Mouse (Mus musculus) hindbrain, postnatal 0 days (tissue): Measurements from ENCODE around the gene Ptprs. TPM values are rescaled to one million over a fixed set of nuclear protein-coding genes. Genes with fewer than 3 reads are reported as not detected.

ENCODE experiments used
- ATAC-seq: fragments of 200-750 bp; cut with Nextera tagmentation; 2 replicates; pipeline ENCODE4 v1.8.0; 2017; ENCODE audit warnings: mild to moderate bottlenecking, moderate TSS enrichment, moderate library complexity
- DNase-seq: peaks from one replicate; pipeline ENCODE4 v3.0.0-alpha.2; 2015; ENCODE audit warnings: low spot score
- H3K27ac ChIP-seq: fragments of 300-500 bp; sonication (generic); 2 replicates; pipeline ENCODE4 v1.5.1; 2014; ENCODE audit warnings: mild to moderate bottlenecking
- H3K27me3 ChIP-seq: fragments of 300-500 bp; sonication (generic); 2 replicates; pipeline ENCODE4 v1.6.1; 2014; ENCODE audit warnings: low read length, mixed read lengths; ENCODE audit not compliant: insufficient read depth
- H3K36me3 ChIP-seq: fragments of 300-500 bp; sonication (generic); 2 replicates; pipeline ENCODE4 v1.6.1; 2014; ENCODE audit warnings: low read length, mixed read lengths; ENCODE audit not compliant: insufficient read depth
- H3K4me1 ChIP-seq: fragments of 300-500 bp; sonication (generic); 2 replicates; pipeline ENCODE4 v1.6.1; 2014; ENCODE audit warnings: antibody characterized with exemption, low read length, mixed read lengths; ENCODE audit not compliant: insufficient read depth
- H3K4me2 ChIP-seq: fragments of 300-500 bp; sonication (generic); 2 replicates; pipeline ENCODE4 v1.6.1; 2014; ENCODE audit warnings: low read depth, mild to moderate bottlenecking, low read length, moderate library complexity, mixed read lengths
- H3K4me3 ChIP-seq: fragments of 300-500 bp; sonication (generic); 2 replicates; pipeline ENCODE4 v1.5.1; 2014; ENCODE audit warnings: low read length
- H3K9ac ChIP-seq: fragments of 300-500 bp; sonication (generic); replicated peaks from 2 replicates; pipeline ENCODE4 v1.6.1; 2014; ENCODE audit warnings: mild to moderate bottlenecking, low read length, moderate library complexity, mixed read lengths
- H3K9me3 ChIP-seq: fragments of 300-500 bp; sonication (generic); 2 replicates; pipeline ENCODE4 v1.6.1; 2016; ENCODE audit warnings: low read length, mixed read lengths
- CTCF ChIP-seq: IDR thresholded peaks from 2 replicates; pipeline ENCODE4 v1.5.1; 2016; ENCODE audit warnings: antibody characterized with exemption, control low read depth, low read depth
- WGBS: fragments of 180-500 bp; shearing (Covaris S2); extraction: QIAGEN DNeasy Blood & Tissue Kit; methylation state at CpG from one replicate; pipeline ENCODE4 v1.1.7; 2014; 5-methylcytosine and 5-hydroxymethylcytosine counted together
- microRNA-seq, 2 experiments: library from miRNA; unstranded; fragments of <30 nt; microRNA quantifications; one replicate each; pipeline ENCODE4; 2016
- polyA plus RNA-seq: library from polyadenylated mRNA; unstranded; fragments of >200 nt; fragmentation: Nextera tagmentation; extraction: Ambion mirVana; gene quantifications from 2 replicates; pipeline ENCODE4 v1.2.1, GENCODE M21; 2015
- total RNA-seq: library from RNA; depleted of rRNA; stranded (reverse); fragments of >200 nt; gene quantifications from 2 replicates; pipeline ENCODE4 v1.2.3, GENCODE M21; 2014; rRNA removed

The Ptprs gene
- total and polyA plus RNA-seq, 2 experiments from 2014 or later: 198 to 913 TPM

DNA sequence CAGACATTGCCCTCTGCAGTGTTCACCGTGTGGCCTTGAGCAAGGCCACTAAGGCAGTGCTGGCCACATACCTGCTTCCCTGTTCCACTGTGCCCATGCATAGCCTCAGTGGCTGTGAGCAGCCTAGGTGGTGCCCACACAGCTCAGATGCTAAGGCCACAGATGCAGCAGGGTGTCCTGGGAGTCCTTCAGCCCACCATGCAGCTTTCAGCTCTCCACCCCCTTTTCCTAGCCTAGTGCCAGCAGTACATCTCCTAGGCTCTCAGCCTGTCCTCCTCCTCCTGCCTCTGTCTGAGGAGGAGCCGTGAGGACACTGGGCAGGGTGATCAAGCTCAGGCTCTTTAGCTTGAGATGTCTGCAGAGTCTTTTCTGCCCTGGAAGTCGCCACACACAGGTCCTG, 106.2 kb downstream of the Ptprs start:
- WGBS: 82% methylated on average over 3 of the region's 3 CpGs
- Histone ChIP-seq H3K4me2 (no peak overlapping the region), H3K9me3 (no peaks in the 10 kb centered on the region), H3K9ac (no peak overlapping the region), H3K36me3 (peaks cover 14% of the 10 kb centered on the region), H3K27ac (no peak overlapping the region), H3K27me3 (no peaks in the 10 kb centered on the region), H3K4me3 (no peak overlapping the region), H3K4me1 (peaks cover 25% of the 10 kb centered on the region)
- no peak for TF ChIP-seq CTCF
- ATAC-seq (no peak), DNase-seq (no peak)

DNA sequence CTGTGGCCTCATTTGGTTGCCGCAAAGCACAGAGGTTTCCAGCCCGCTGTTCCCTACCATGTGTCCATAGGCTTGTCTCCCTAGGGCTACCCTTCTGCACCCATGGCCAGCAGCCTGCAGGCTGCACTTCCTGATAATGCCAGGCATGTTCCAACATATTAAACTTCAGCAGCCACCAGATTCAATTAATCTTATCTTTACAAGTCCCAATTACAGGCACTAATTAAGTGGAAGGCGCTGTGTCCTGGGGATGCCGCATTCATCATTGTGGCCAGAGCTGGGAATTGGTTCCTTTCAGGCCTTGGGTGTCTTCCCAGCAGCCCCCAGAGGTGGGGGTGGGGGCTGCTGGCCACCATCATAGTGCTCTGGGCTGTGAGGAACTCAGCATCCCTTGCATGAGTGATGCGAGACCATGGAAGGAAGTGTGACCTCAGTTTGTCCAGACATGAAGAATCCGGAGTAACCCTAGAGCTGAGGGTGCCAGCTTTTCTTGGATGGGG, 107.9 kb downstream of the Ptprs start:
- peak overlapping the region; percentile 22; the same call in 1 of the 2 replicates for H3K27ac ChIP-seq
- peaks cover 11% of the 10 kb centered on the region; the same call in 1 of the 2 replicates for H3K4me1 ChIP-seq
- H3K27me3 ChIP-seq: no peaks in the 10 kb centered on the region
- WGBS: 75% methylated on average over 6 of the region's 6 CpGs
- H3K4me2 ChIP-seq: no peak overlapping the region
- no peak overlapping the region for H3K9ac ChIP-seq
- DNase-seq: no peak
- 0 out of 2 replicates have a peak, but pooled peaks have one; percentile 11 for ATAC-seq
- peaks cover 14% of the 10 kb centered on the region for H3K36me3 ChIP-seq
- no peak for TF ChIP-seq CTCF
- H3K9me3 ChIP-seq: no peaks in the 10 kb centered on the region
- no peak overlapping the region for H3K4me3 ChIP-seq

DNA sequence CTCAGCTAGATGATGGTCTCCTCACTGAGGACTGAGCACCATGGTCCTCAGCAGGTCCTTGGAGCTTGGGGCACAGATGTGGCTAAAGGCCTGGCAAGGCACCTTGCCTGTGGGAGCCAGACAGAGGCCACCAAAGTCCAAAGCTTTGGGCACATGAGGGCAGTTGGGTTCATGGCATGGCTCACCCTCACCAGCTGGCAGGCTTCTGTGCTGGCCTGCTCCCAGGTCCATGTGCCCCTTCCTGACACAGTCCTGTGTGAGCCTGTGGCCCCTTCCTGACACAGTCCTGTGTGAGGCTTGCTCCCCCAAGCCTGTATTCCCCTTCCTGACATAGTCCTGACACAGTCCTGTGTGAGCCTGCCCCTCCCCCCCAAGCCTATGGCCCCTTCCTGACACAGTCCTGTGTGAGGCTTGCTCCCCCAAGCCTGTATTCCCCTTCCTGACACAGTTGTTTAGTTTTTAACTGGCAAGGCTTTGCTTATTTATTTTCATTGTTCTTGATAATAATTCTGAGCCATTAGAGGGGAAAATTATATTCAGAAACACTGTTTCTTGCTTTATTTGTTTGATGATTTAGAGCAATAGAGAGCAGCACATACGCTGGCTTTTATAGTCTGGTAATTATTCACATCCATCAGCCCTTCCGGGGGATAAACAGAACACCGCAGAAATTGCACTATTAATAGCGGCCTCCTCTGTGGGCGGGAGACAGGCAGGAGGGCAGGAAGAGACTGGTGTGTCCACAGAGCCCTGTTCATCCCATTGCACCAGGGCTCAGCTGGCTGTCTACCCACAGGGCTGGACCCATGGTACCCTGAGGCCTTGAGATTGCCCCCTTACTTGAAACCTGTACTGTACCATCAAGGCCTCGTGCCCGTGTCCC, 110.3 kb downstream of the Ptprs start:
- Histone ChIP-seq H3K27ac (peak overlapping the region; percentile 51), H3K9ac (no peak overlapping the region), H3K9me3 (no peaks in the 10 kb centered on the region), H3K27me3 (no peaks in the 10 kb centered on the region), H3K4me2 (no peak overlapping the region), H3K4me3 (no peak overlapping the region), H3K4me1 (0 out of 2 replicates have a peak, but pooled peaks cover 7% of the 10 kb centered on the region), H3K36me3 (peaks cover 5% of the 10 kb centered on the region; the same call in 1 of the 2 replicates)
- peak; percentile 40 for DNase-seq
- ATAC-seq: peak; percentile 22; the same call in 1 of the 2 replicates
- 48% methylated on average over 7 of the region's 7 CpGs for WGBS
- no peak for TF ChIP-seq CTCF

Small RNAs within 50 kb of the gene (microRNA-seq; reads per million reads assigned to microRNA genes)
- gene Mir6977: 3.0 to 3.6 reads per million in 2 experiments

Other genes with a start within 250 kb of the Ptprs start
- 47.0 and 49.2 TPM in 2 replicates for gene Fem1a, start 219.7 kb downstream of the Ptprs start, total RNA-seq
- gene Fem1a, start 219.7 kb downstream of the Ptprs start, polyA plus RNA-seq: 15.1 and 15.7 TPM in 2 replicates
- 3.1 and 3.4 TPM in 2 replicates for gene Ticam1, start 199.7 kb downstream of the Ptprs start, total RNA-seq
- 1.2 and 1.3 TPM in 2 replicates for gene Ticam1, start 199.7 kb downstream of the Ptprs start, polyA plus RNA-seq
- 12.4 and 13.9 TPM in 2 replicates for gene Plin3, start 183.6 kb downstream of the Ptprs start, total RNA-seq
- 16.0 and 17.0 TPM in 2 replicates for gene Plin3, start 183.6 kb downstream of the Ptprs start, polyA plus RNA-seq
- gene Arrdc5, start 176.2 kb downstream of the Ptprs start, total RNA-seq: not detected in 2 replicates
- not detected in 2 replicates for gene Arrdc5, start 176.2 kb downstream of the Ptprs start, polyA plus RNA-seq
- gene Uhrf1, start 173.2 kb downstream of the Ptprs start, total RNA-seq: 28.2 and 31.4 TPM in 2 replicates
- 18.8 and 20.5 TPM in 2 replicates for gene Uhrf1, start 173.2 kb downstream of the Ptprs start, polyA plus RNA-seq
- 137 and 144 TPM in 2 replicates for gene Kdm4b, start 150.4 kb downstream of the Ptprs start, total RNA-seq
- 42.5 and 42.6 TPM in 2 replicates for gene Kdm4b, start 150.4 kb downstream of the Ptprs start, polyA plus RNA-seq
- gene Znrf4, start 35.9 kb upstream of the Ptprs start, total RNA-seq: not detected in 2 replicates
- gene Znrf4, start 35.9 kb upstream of the Ptprs start, polyA plus RNA-seq: not detected in 2 replicates
- 0.10 and 0.54 TPM in 2 replicates for gene Gm20219, start 77.9 kb upstream of the Ptprs start, total RNA-seq
- 0.37 and 0.55 TPM in 2 replicates for gene Gm20219, start 77.9 kb upstream of the Ptprs start, polyA plus RNA-seq
- 34.1 and 45.2 TPM in 2 replicates for gene Safb2, start 108.1 kb upstream of the Ptprs start, total RNA-seq
- 48.4 and 52.5 TPM in 2 replicates for gene Safb2, start 108.1 kb upstream of the Ptprs start, polyA plus RNA-seq
- gene Safb, start 108.3 kb upstream of the Ptprs start, total RNA-seq: 40.8 and 47.0 TPM in 2 replicates
- 71.7 and 85.0 TPM in 2 replicates for gene Safb, start 108.3 kb upstream of the Ptprs start, polyA plus RNA-seq
- gene 2410015M20Rik, start 133.3 kb upstream of the Ptprs start, total RNA-seq: 65.8 and 79.7 TPM in 2 replicates
- 222 and 247 TPM in 2 replicates for gene 2410015M20Rik, start 133.3 kb upstream of the Ptprs start, polyA plus RNA-seq
- 939 and 1,848 TPM in 2 replicates for gene Rpl36, start 136.9 kb upstream of the Ptprs start, total RNA-seq
- gene Rpl36, start 136.9 kb upstream of the Ptprs start, polyA plus RNA-seq: 1,254 and 1,260 TPM in 2 replicates
- 67.0 and 72.5 TPM in 2 replicates for gene Lonp1, start 150.4 kb upstream of the Ptprs start, total RNA-seq
- 38.6 and 39.7 TPM in 2 replicates for gene Lonp1, start 150.4 kb upstream of the Ptprs start, polyA plus RNA-seq
- gene Catsperd, start 151.7 kb upstream of the Ptprs start, total RNA-seq: 0.32 and 2.4 TPM in 2 replicates
- 1.2 and 1.3 TPM in 2 replicates for gene Catsperd, start 151.7 kb upstream of the Ptprs start, polyA plus RNA-seq
- gene Ranbp3, start 196.8 kb upstream of the Ptprs start, total RNA-seq: 121 and 122 TPM in 2 replicates
- gene Ranbp3, start 196.8 kb upstream of the Ptprs start, polyA plus RNA-seq: 87.2 and 88.7 TPM in 2 replicates
- gene Ndufa11, start 241.3 kb upstream of the Ptprs start, total RNA-seq: 279 and 501 TPM in 2 replicates
- 691 and 728 TPM in 2 replicates for gene Ndufa11, start 241.3 kb upstream of the Ptprs start, polyA plus RNA-seq
- gene Vmac, start 241.5 kb upstream of the Ptprs start, total RNA-seq: 37.5 and 40.7 TPM in 2 replicates
- 17.4 and 19.1 TPM in 2 replicates for gene Vmac, start 241.5 kb upstream of the Ptprs start, polyA plus RNA-seq